Mouse (Mus musculus): Measurements from ENCODE around the gene Ccdc172. TPM values are rescaled to one million over a fixed set of nuclear protein-coding genes. Genes with fewer than 3 reads are reported as not detected.

Gene Ccdc172
- total RNA-seq (2021): under 1 TPM in 1 of 2 experiments, not detected in 1; 0.27 TPM

DNA sequence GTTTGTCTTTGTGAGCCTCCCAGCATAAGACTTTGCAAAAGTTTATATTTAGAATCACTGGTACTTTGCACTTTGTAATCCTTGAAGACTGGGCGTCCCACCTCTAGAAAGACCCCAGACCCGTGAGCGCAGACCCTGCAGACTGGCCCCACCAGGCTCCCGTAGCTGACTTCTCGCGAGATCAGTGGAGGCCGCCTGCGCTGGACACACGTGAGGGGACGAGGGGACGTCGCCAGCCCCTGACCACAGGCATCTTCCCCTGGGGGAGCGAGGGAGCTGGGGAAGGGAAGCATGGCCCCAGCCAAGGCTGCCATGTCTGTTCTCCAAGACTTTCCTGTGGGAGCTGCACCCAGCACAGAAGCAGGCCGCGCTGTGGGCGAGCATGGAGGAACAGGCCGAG, at the start of gene Ccdc172:
Gene Ccdc172, plus strand, starts transcription at position 176 of the 400 bp plus-strand sequence.
- DNase-seq (ENCODE audit: extremely low spot score in 1 of 2, low spot score in 1 of 2): no peak

GRCm38 (mm10) chr19:58463755-58464154, 48.0 kb upstream of the Ccdc172 start:
- DNase-seq (ENCODE audit: extremely low spot score in 1 of 2, low spot score in 1 of 2): no peak

DNA sequence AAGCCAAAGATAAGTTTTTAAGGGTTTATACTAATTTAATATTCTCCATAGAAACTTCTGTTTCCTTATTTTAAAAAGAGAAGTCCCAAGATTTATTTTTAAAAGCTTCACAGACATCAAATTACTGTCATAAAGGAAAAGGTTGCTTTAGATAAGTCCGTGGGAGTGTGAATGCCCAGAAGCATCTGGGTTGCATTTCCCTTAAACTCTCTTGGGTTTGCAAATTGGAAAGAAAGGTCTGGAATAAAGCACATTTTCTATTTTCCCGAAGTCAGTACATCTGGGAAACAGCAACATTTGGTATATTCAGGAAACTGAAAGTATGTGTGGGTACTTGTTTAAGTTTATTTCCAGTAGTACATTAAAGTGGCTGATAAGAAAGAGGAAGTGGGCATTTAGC, 43.5 kb upstream of the Ccdc172 start:
- DNase-seq (ENCODE audit: extremely low spot score in 1 of 2, low spot score in 1 of 2): no peak

DNA sequence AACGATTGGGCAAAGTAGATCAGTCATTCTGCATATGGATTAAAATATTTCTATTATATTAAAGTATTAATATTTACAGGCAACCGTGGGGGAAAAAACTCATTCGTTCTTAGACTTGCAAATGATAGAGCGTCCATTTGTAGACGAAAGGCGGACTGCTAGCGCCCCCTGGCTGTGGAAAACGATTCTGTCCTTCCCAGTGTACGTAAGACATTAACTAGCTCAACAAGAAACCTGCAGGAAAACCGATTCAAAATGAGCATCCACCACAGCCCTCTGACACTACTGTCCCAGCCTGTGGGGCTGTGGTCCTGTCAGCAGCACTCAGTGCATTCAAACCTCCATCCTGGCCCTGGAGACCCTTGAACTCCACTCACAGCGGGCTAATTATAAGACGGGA, 42.4 kb upstream of the Ccdc172 start:
- peak; percentile 89 to 99 for DNase-seq (ENCODE audit: extremely low spot score in 1 of 2, low spot score in 1 of 2)

DNA sequence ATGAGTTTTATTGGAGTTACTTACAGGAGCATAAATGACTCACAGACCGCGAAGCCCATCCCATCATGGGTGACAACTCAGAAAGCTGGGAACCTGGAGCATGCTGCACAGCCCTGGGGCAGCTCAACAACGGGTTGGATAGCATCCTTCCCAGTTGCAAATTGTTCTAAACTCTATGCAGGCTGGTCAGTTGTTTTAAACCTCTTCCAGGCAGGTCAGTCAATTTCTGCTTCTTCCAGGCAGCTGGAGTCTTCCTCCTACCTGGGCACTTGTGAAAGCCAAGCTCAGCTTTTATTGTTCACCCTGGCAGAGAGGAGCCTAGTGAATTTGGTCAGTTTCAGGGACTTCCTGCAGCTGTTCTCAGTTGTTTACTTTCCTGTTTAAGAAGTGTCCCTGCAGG, 37.5 kb upstream of the Ccdc172 start:
- DNase-seq (ENCODE audit: extremely low spot score in 1 of 2, low spot score in 1 of 2): no peak

GRCm38 (mm10) chr19:58482373-58482977, 29.3 kb upstream of the Ccdc172 start:
- DNase-seq (ENCODE audit: extremely low spot score in 1 of 2, low spot score in 1 of 2): no peak

- no peak for DNase-seq (ENCODE audit: extremely low spot score in 1 of 2, low spot score in 1 of 2)
Observed at GRCm38 (mm10) chr19:58486686-58487085, 25.1 kb upstream of the Ccdc172 start.

- no peak for DNase-seq (ENCODE audit: extremely low spot score in 1 of 2, low spot score in 1 of 2)
Observed at GRCm38 (mm10) chr19:58497106-58497505, 14.7 kb upstream of the Ccdc172 start.

GRCm38 (mm10) chr19:58499420-58499966, 12.3 kb upstream of the Ccdc172 start:
- no peak for DNase-seq (ENCODE audit: extremely low spot score in 1 of 2, low spot score in 1 of 2)

DNA sequence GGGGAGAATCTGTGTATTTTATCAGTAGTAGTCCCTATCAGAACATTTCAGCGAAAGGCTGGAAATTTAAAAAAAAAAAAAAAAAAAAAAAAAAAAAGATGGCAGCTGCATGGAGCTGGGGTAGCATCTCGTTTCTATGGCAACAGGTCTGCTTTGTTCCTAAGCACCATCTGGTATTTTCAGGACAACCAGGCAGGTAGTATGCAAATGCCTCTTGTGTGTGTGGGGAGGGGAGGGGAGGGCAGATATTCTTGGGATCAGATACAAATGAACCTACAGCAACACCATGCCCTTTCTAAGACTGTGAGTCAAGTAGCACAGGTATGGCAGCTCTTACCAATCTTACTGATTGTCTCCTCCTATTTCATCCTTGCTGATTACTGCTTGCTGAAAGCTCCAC, 11.7 kb upstream of the Ccdc172 start:
- DNase-seq (ENCODE audit: extremely low spot score in 1 of 2, low spot score in 1 of 2): no peak

- DNase-seq (ENCODE audit: extremely low spot score in 1 of 2, low spot score in 1 of 2): no peak
Observed at GRCm38 (mm10) chr19:58521696-58522095, 9.9 kb downstream of the Ccdc172 start.

DNA sequence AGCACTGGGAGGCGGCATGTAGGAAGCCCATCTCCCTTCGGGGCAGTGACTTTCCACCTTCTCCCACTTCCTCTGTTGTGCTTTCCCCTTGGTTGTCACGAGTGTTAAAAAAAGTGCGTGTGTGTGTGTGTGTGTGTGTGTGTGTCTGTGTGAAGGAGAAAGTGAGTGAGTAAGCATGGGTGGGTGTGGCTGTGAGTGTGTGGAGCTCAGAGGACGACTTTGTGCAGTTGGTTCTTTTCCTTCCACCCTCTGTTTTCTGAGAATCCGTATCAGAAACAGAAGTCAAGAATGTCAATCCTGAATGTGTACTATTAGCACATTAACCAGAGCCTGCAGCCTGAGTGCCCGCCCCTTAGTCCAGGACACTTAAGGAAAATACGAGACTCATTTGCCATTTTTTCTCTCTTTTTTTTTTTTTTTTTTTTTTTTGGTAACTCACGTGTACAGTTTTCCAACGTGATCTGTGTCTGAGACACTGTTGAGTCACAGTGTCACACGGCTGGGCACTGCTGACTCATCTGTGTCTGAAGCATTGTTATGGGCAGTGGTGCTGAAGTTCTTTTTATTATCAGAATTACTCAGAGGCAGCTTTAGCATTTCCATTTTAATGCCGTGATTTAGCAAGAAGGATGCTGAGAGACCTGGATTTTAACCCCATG, 12.1 kb downstream of the Ccdc172 start:
- no peak for DNase-seq (ENCODE audit: extremely low spot score in 1 of 2, low spot score in 1 of 2)

DNA sequence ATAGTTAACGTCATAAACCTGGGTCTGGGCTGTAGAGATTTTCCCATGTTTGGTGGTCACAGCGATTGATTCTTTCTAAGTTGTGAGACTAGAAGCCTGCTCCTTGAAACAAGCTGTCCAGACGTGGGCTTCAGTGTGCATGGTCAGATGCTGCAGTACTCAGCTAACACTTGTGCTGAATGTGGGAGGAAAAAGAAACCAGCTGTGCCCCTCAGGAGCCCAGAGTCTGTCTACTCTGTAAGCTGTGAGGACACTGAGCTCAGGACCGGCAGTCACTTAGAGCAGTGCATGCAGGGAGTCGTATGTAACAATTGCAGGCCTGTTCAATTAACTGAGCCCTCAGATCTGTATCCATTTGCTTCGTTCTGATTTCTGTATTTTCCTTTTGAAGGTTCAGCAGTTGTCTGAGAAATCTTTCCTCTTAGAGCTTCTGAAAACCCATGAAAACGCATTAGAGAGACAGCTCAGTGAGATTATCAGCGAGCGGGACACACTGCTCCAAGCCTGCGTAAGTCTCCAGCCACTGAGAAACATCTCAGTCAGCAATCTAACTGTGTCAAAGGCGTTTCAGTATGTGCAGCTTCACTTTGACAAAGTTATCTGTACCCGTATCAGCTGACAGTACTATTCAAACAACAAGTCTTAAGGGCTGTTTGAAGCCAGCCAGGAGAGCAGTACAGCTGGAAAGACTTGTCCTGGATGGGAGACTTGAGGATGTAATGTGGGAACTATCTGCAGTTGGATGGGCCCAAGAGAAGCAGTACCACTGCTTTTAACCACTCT, 13.9 kb downstream of the Ccdc172 start:
- DNase-seq (ENCODE audit: extremely low spot score in 1 of 2, low spot score in 1 of 2): no peak

GRCm38 (mm10) chr19:58533077-58533476, 21.3 kb downstream of the Ccdc172 start:
- no peak for DNase-seq (ENCODE audit: extremely low spot score in 1 of 2, low spot score in 1 of 2)

- peak in 1 of 2 experiments; percentile 14 for DNase-seq (ENCODE audit: extremely low spot score in 1 of 2, low spot score in 1 of 2)
Observed at GRCm38 (mm10) chr19:58536691-58537090, 24.9 kb downstream of the Ccdc172 start.

DNA sequence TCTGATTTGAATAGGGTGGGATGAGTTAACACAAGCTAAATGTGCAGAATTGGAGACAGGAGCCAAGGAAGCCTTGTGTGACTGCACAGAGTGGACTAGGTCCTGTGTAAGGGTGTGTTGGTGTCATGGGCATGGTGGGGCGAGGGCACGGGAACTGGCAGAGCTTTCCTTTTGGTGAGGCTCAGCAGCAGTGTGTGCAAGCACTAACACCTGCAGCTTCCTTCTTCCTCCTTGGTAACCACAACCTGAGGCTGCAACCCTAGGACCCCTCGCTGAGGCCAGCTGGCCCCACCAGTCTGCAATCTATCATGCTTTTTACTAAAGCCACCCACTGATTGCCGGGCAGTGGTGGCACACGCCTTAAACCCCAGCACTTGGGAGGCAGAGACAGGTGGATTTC, 28.6 kb downstream of the Ccdc172 start:
- DNase-seq (ENCODE audit: extremely low spot score in 1 of 2, low spot score in 1 of 2): no peak

DNA sequence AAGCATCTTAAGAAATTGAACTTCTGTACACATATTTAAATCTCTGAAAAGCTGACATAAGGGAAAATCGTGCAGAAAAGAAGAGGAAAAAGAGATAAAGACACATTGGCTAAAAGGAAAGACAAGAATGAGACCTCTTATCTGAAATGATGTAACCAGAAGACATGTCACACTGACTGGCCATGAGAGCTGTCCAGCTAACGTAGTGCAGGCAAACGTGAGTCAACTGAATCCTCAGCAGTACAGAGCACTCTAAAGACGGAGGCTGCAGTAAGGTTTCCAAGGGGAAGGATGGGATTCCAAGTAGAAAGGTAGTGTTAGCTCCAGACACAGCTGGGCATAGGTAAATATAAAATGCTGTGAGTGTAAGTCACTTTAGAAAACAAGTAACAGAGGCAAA, 36.6 kb downstream of the Ccdc172 start:
- DNase-seq (ENCODE audit: extremely low spot score in 1 of 2, low spot score in 1 of 2): no peak

- no peak for DNase-seq (ENCODE audit: extremely low spot score in 1 of 2, low spot score in 1 of 2)
Observed at GRCm38 (mm10) chr19:58550489-58550888, 38.7 kb downstream of the Ccdc172 start.

- DNase-seq (ENCODE audit: extremely low spot score in 1 of 2, low spot score in 1 of 2): no peak
Observed at GRCm38 (mm10) chr19:58550916-58551315, 39.1 kb downstream of the Ccdc172 start.

- no peak for DNase-seq (ENCODE audit: extremely low spot score in 1 of 2, low spot score in 1 of 2)
Observed at GRCm38 (mm10) chr19:58554974-58555373, 43.2 kb downstream of the Ccdc172 start.

GRCm38 (mm10) chr19:58558352-58558751, 46.6 kb downstream of the Ccdc172 start:
- peak; percentile 23 to 75 for DNase-seq (ENCODE audit: extremely low spot score in 1 of 2, low spot score in 1 of 2)

All from layer of hippocampus, postnatal 25 days (tissue).